Mouse (Mus musculus): ENCODE data around the gene 1700001P01Rik.

The 1700001P01Rik gene

GRCm38 (mm10) chr11:97813746-97814515, 38.2 kb upstream of the 1700001P01Rik start:
- no peak for TF ChIP-seq GATA4 (IDR thresholded peaks at IDR 0.05; ENCODE audit: insufficient replicate concordance, low read length)

- TF ChIP-seq GATA4 (IDR thresholded peaks at IDR 0.05; ENCODE audit: insufficient replicate concordance, low read length): no peak
Observed at GRCm38 (mm10) chr11:97813085-97813484, 37.4 kb upstream of the 1700001P01Rik start.

GRCm38 (mm10) chr11:97812491-97812921, 36.8 kb upstream of the 1700001P01Rik start:
- TF ChIP-seq GATA4 (IDR thresholded peaks at IDR 0.05; ENCODE audit: insufficient replicate concordance, low read length): no peak

- TF ChIP-seq GATA4 (IDR thresholded peaks at IDR 0.05; ENCODE audit: insufficient replicate concordance, low read length): no peak; the same call in 1 of the 2 replicates
Observed at GRCm38 (mm10) chr11:97811569-97812362, 36.0 kb upstream of the 1700001P01Rik start.

- no peak for TF ChIP-seq GATA4 (IDR thresholded peaks at IDR 0.05; ENCODE audit: insufficient replicate concordance, low read length)
Observed at GRCm38 (mm10) chr11:97810970-97811369, 35.3 kb upstream of the 1700001P01Rik start.

GRCm38 (mm10) chr11:97810356-97810755, 34.6 kb upstream of the 1700001P01Rik start:
- TF ChIP-seq GATA4 (IDR thresholded peaks at IDR 0.05; ENCODE audit: insufficient replicate concordance, low read length): no peak

- TF ChIP-seq GATA4 (IDR thresholded peaks at IDR 0.05; ENCODE audit: insufficient replicate concordance, low read length): no peak
Observed at GRCm38 (mm10) chr11:97809235-97810121, 33.8 kb upstream of the 1700001P01Rik start.

GRCm38 (mm10) chr11:97808621-97809234, 33.0 kb upstream of the 1700001P01Rik start:
- TF ChIP-seq GATA4 (IDR thresholded peaks at IDR 0.05; ENCODE audit: insufficient replicate concordance, low read length): no peak

GRCm38 (mm10) chr11:97808093-97808492, 32.4 kb upstream of the 1700001P01Rik start:
- no peak for TF ChIP-seq GATA4 (IDR thresholded peaks at IDR 0.05; ENCODE audit: insufficient replicate concordance, low read length)

GRCm38 (mm10) chr11:97807626-97808025, 31.9 kb upstream of the 1700001P01Rik start:
- no peak for TF ChIP-seq GATA4 (IDR thresholded peaks at IDR 0.05; ENCODE audit: insufficient replicate concordance, low read length)

- no peak for TF ChIP-seq GATA4 (IDR thresholded peaks at IDR 0.05; ENCODE audit: insufficient replicate concordance, low read length)
Observed at GRCm38 (mm10) chr11:97806613-97806964, 30.9 kb upstream of the 1700001P01Rik start.

- no peak for TF ChIP-seq GATA4 (IDR thresholded peaks at IDR 0.05; ENCODE audit: insufficient replicate concordance, low read length)
Observed at GRCm38 (mm10) chr11:97805662-97806612, 30.2 kb upstream of the 1700001P01Rik start.

GRCm38 (mm10) chr11:97804841-97805661, 29.3 kb upstream of the 1700001P01Rik start:
- no peak for TF ChIP-seq GATA4 (IDR thresholded peaks at IDR 0.05; ENCODE audit: insufficient replicate concordance, low read length)
